Mouse (Mus musculus) E14TG2a.4 (cell line): ENCODE measurements at regions not wholly inside any gene's neighbourhood (a gene's known extent, or its start where the extent isn't known, plus 50 kb on each side); places are given as distances from the start of the nearest gene placed in this dataset.

ENCODE experiments used
- CTCF ChIP-seq: conservative IDR thresholded peaks from 2 replicates; pipeline ENCODE4 v1.5.1; 2014; ENCODE audit warnings: low read length
- NANOG ChIP-seq: IDR thresholded peaks from 2 replicates; pipeline ENCODE4 v1.6.1; 2014; ENCODE audit warnings: borderline replicate concordance, low read length, mixed read lengths
- POU5F1 ChIP-seq: IDR thresholded peaks from 2 replicates; pipeline ENCODE4 v1.6.1; 2014; ENCODE audit warnings: low read length, borderline replicate concordance

DNA sequence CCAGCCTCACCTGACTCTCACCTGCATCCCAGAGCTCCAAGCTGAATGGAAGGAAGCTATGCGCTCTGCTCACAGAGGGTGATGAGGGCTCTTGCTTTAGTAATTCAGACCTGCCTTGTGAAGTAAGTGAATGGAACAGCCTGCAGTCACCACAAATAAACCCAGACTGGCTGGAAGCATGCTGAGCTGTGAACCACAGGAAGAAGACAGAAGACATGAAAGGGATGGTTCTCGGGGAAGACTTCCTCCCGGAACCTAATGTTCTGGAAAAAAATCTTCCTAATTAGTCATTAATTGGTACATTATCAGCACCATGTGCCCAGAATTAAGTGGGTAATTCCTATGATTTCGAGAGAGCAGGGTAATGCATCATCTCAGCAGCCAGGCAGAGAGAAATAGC is 100.3 kb downstream of the Ets2 start:
- TF ChIP-seq CTCF, result no peak
- TF ChIP-seq POU5F1, result no peak
- TF ChIP-seq NANOG, result no peak
